Mouse (Mus musculus): ENCODE results near the gene Syncrip. TPM values are rescaled to one million over a fixed set of nuclear protein-coding genes. Genes with fewer than 3 reads are reported as not detected.
"Not testable (repeated sequence)": the region's sequence is repeated elsewhere in the genome, so short reads cannot be mapped to it uniquely, and the experiment has no call there.

Syncrip gene
- polyA plus RNA-seq (2012; ENCODE audit: insufficient read depth, low replicate concordance), result 15.1 and 44.2 TPM in 2 replicates

GRCm38 (mm10) chr9:88482230-88482828, at the start of gene Syncrip:
Gene Syncrip, minus strand, starts transcription at chr9:88482574.
- H3K9me3 ChIP-seq; H3K27me3 ChIP-seq (replicated peaks): not testable (repeated sequence)
- Histone ChIP-seq H3K36me3 (replicated peaks; ENCODE audit: low read length) (peaks cover 18% of the 10 kb centered on the region), H3K4me1 (peaks cover 20% of the 10 kb centered on the region), H3K4me3 (replicated peaks) (peak within 1 kb of the TSS; percentile 98)

- Histone ChIP-seq H3K36me3 (replicated peaks; ENCODE audit: low read length) (no peaks in the 10 kb centered on the region), H3K4me3 (replicated peaks) (no peak overlapping the region), H3K9me3 (no peaks in the 10 kb centered on the region), H3K4me1 (peaks cover 5% of the 10 kb centered on the region), H3K27me3 (replicated peaks) (no peaks in the 10 kb centered on the region)
- TF ChIP-seq FLI1 (IDR thresholded peaks at IDR 0.05; ENCODE audit: low read length) (no peak), GATA1 (IDR thresholded peaks at IDR 0.05; ENCODE audit: borderline replicate concordance, low read length) (no peak)
Measured at GRCm38 (mm10) chr9:88529979-88530580, 47.7 kb upstream of the Syncrip start.

DNA sequence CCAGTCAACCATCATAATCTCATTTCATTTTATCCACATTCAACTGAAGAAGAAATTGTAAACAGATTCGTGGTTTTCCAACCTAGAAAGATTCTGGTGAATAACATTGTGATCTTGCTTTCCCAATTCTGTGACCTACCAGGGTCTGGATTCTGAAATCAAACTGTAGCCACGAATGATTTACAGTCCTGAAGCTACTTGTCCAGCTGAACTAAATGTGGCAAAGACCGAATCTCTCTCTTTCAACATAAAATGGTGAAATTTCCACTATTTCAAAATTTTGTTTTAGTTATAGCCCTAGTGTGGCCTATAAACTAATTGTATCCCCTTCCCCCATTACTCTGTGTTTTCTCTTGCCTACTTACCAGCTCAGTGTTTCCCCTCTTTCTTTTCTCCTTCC, 47.2 kb upstream of the Syncrip start:
- Histone ChIP-seq H3K4me3 (replicated peaks) (no peak overlapping the region), H3K9me3 (no peaks in the 10 kb centered on the region), H3K36me3 (replicated peaks; ENCODE audit: low read length) (no peaks in the 10 kb centered on the region), H3K27me3 (replicated peaks) (no peaks in the 10 kb centered on the region), H3K4me1 (peaks cover 5% of the 10 kb centered on the region)
- no peak for TF ChIP-seq FLI1 (IDR thresholded peaks at IDR 0.05; ENCODE audit: low read length)
- TF ChIP-seq GATA1 (IDR thresholded peaks at IDR 0.05; ENCODE audit: borderline replicate concordance, low read length), result no peak

DNA sequence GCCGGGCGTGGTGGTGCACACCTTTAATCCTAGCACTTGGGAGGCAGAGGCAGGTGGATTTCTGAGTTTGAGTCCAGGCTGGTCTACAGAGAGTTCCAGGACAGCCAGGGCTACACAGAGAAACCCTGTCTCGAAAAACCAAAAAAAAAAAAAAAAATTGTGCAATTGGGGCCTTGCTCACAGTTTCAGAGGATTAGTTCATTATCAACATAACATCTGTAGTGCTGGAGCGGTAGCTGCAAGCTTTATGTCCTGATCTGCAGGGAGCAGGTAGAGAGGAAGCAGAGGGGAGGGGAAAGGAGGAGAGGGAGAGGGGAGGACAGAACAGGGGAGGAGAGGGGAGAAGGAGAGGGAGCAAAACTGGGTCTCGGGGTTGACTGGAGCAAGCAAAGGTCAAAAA, 46.4 kb upstream of the Syncrip start:
- Histone ChIP-seq H3K27me3 (replicated peaks) (no peaks in the 10 kb centered on the region), H3K9me3 (no peaks in the 10 kb centered on the region), H3K36me3 (replicated peaks; ENCODE audit: low read length) (no peaks in the 10 kb centered on the region), H3K4me1 (peaks cover 7% of the 10 kb centered on the region), H3K4me3 (replicated peaks) (no peak overlapping the region)
- TF ChIP-seq GATA1 (IDR thresholded peaks at IDR 0.05; ENCODE audit: borderline replicate concordance, low read length) (no peak), FLI1 (IDR thresholded peaks at IDR 0.05; ENCODE audit: low read length) (no peak)

DNA sequence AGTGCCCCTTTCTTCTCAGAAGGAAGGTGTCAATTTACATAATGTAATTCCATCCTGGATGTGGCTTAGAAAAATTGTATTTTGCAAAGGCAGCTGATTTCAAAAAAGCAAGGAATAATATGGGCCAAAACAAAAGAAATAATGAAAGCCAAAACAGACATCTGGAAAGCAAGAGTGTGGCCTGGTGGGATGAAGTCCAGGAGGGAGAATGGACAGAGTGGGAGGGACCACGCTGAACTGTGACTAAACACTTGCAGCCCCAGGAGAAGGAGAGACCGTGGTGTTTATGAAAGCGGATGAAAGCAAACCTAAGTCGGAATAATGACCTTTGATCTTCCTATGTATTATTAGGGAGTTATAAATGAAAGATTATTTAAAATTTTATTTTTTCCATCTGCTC, 45.6 kb upstream of the Syncrip start:
- Histone ChIP-seq H3K4me1 (peaks cover 12% of the 10 kb centered on the region), H3K4me3 (replicated peaks) (no peak overlapping the region), H3K36me3 (replicated peaks; ENCODE audit: low read length) (no peaks in the 10 kb centered on the region), H3K27me3 (replicated peaks) (no peaks in the 10 kb centered on the region), H3K9me3 (no peaks in the 10 kb centered on the region)
- TF ChIP-seq FLI1 (IDR thresholded peaks at IDR 0.05; ENCODE audit: low read length), result no peak
- TF ChIP-seq GATA1 (IDR thresholded peaks at IDR 0.05; ENCODE audit: borderline replicate concordance, low read length), result no peak

DNA sequence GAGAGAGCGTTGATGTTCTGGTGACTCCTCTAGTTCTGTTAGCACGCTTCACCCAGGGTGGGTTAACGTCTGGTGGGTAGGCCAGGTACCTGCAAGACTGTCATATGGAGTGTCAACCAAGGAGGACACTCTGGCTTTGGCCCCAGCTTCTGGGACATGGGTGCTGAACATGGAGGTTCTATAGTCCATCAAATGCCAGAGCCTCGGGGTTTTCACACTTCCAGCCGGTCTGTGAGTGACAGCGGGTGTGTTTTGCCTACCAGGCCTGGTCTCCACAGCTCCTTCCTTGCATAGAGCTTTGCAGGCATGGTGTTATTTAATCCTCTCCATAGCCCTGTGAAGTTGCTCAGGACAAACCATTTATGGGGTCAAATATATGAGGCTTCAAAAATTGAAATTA, 43.0 kb upstream of the Syncrip start:
- TF ChIP-seq GATA1 (IDR thresholded peaks at IDR 0.05; ENCODE audit: borderline replicate concordance, low read length), result no peak
- Histone ChIP-seq H3K4me3 (replicated peaks) (no peak overlapping the region), H3K27me3 (replicated peaks) (no peaks in the 10 kb centered on the region), H3K36me3 (replicated peaks; ENCODE audit: low read length) (peaks cover 10% of the 10 kb centered on the region), H3K9me3 (no peaks in the 10 kb centered on the region), H3K4me1 (peaks cover 21% of the 10 kb centered on the region)

DNA sequence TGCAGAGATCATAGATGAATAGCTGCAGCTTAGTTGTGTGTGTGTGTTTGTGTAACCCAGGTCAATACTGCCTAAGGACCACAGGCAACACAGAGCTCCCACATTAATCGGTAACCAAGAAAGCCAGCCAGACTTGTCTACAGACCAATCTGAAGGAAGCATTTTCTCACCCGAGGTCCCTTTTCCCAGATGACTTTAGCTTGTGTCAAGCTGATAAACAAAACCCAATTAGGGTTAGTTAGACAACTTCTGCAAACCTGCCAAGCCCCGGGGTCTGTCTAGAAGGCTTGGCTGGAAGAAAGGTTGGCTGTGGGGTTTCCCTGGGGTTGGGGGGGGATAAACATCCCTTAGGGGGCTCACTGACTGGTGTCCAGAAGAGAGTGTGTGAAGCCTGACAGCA, 42.4 kb upstream of the Syncrip start:
- TF ChIP-seq GATA1 (IDR thresholded peaks at IDR 0.05; ENCODE audit: borderline replicate concordance, low read length), result no peak
- no peak for TF ChIP-seq FLI1 (IDR thresholded peaks at IDR 0.05; ENCODE audit: low read length)
- H3K4me1 ChIP-seq, result peaks cover 25% of the 10 kb centered on the region
- H3K9me3 ChIP-seq, result no peaks in the 10 kb centered on the region
- no peak overlapping the region for H3K4me3 ChIP-seq (replicated peaks)
- peaks cover 15% of the 10 kb centered on the region for H3K36me3 ChIP-seq (replicated peaks; ENCODE audit: low read length)
- H3K27me3 ChIP-seq (replicated peaks), result no peaks in the 10 kb centered on the region

GRCm38 (mm10) chr9:88524367-88524766, 42.0 kb upstream of the Syncrip start:
- H3K9me3 ChIP-seq, result no peaks in the 10 kb centered on the region
- no peaks in the 10 kb centered on the region for H3K27me3 ChIP-seq (replicated peaks)
- H3K36me3 ChIP-seq (replicated peaks; ENCODE audit: low read length), result peaks cover 18% of the 10 kb centered on the region
- H3K4me3 ChIP-seq (replicated peaks), result no peak overlapping the region
- TF ChIP-seq FLI1 (IDR thresholded peaks at IDR 0.05; ENCODE audit: low read length), result no peak
- TF ChIP-seq GATA1 (IDR thresholded peaks at IDR 0.05; ENCODE audit: borderline replicate concordance, low read length), result no peak
- peaks cover 25% of the 10 kb centered on the region for H3K4me1 ChIP-seq

DNA sequence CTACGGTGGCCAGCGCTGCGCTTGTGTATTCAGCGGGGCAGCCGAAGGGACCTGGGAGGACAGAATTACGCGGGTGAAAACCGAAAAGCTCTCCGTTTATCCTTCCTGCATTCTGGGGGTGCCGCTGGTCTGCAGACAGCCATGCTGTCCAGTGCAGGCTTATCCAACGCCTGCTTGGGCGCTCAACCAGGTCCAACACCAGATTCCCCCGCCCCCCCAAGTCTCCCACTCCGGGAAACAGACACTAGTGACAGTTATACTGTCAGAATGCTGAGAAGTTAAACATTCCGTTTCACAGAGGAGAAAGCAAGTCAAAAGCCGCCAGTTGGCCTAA, 40.9 kb upstream of the Syncrip start:
- peaks cover 20% of the 10 kb centered on the region for H3K36me3 ChIP-seq (replicated peaks; ENCODE audit: low read length)
- TF ChIP-seq GATA1 (IDR thresholded peaks at IDR 0.05; ENCODE audit: borderline replicate concordance, low read length) (no peak), FLI1 (IDR thresholded peaks at IDR 0.05; ENCODE audit: low read length) (no peak; the same call in 1 of the 2 replicates)
- peak overlapping the region; percentile 95 for H3K4me3 ChIP-seq (replicated peaks)
- no peaks in the 10 kb centered on the region for H3K27me3 ChIP-seq (replicated peaks)
- peaks cover 25% of the 10 kb centered on the region for H3K4me1 ChIP-seq
- no peaks in the 10 kb centered on the region for H3K9me3 ChIP-seq

GRCm38 (mm10) chr9:88522569-88523334, 40.4 kb upstream of the Syncrip start:
- Histone ChIP-seq H3K4me3 (replicated peaks) (peak overlapping the region; percentile 95), H3K9me3 (no peaks in the 10 kb centered on the region), H3K27me3 (replicated peaks) (no peaks in the 10 kb centered on the region), H3K4me1 (peaks cover 25% of the 10 kb centered on the region), H3K36me3 (replicated peaks; ENCODE audit: low read length) (peaks cover 20% of the 10 kb centered on the region)
- TF ChIP-seq FLI1 (IDR thresholded peaks at IDR 0.05; ENCODE audit: low read length) (no peak; the same call in 1 of the 2 replicates), GATA1 (IDR thresholded peaks at IDR 0.05; ENCODE audit: borderline replicate concordance, low read length) (no peak)

Data from megakaryocyte, embryonic 14.5 days (primary cell).